Mouse (Mus musculus): ENCODE measurements around the gene AI182371.

The AI182371 gene

GRCm38 (mm10) chr2:35069124-35069523, 32.2 kb downstream of the AI182371 start:
- no peak for DNase-seq (ENCODE audit: low spot score)

GRCm38 (mm10) chr2:35067117-35067516, 34.2 kb downstream of the AI182371 start:
- no peak for DNase-seq (ENCODE audit: low spot score)

- no peak for DNase-seq (ENCODE audit: low spot score)
Measured at GRCm38 (mm10) chr2:35066525-35067082, 34.7 kb downstream of the AI182371 start.

DNA sequence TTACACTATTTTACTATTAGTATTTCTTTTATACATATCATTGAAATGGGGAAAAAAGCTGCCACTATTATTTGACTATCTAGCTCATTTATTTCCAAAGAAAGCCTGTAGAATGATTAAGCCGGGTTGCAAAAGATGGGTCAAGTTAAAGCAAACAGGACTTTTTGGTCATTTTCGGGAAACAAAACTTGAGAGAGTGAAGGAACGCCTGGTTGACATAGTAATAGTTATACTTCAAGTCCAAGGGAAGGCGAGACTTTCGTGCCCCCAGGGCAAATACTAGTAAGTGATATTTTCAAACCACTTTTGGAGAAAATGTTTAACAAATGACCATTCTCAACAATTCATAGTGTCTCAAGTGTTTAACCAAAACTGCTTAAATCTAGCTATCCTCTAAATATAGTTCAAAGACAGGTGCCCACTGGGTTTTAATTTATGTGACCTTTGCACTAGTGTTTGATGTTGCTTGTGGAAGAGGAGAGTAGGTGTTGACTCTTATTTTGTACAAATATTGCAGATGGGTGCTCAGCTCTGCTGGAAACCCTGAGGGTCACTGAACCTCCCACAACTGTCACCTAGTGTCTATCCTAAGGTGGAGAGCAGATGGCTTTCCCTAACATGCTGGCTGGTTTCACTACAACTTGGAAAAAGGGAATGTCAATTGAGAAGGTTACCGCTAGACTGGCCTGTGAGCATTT, 37.9 kb downstream of the AI182371 start:
- DNase-seq (ENCODE audit: low spot score): no peak

DNA sequence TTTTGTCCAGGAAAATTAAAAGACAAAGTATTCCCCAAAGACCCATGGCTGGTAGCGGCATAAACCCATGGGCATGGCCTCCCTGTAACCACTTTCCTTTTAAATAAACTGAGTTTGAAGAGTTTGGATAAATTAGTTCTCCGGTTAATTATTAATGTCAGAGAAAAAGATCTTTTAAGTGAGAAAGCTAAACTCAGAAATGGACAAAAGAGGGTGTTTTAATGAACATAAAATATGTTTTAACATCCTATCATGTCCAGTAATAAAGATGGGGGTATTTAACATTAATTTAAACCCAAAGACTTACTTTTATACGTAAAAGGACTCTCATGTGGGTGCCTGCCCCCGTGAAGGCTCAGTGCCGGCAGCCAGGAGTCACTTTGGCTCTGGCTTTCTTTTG, 40.0 kb downstream of the AI182371 start, which contains the start of gene Hc:
TSS of gene Hc (minus strand) at position 101 of the 400 bp plus-strand sequence.
- no peak for DNase-seq (ENCODE audit: low spot score)

DNA sequence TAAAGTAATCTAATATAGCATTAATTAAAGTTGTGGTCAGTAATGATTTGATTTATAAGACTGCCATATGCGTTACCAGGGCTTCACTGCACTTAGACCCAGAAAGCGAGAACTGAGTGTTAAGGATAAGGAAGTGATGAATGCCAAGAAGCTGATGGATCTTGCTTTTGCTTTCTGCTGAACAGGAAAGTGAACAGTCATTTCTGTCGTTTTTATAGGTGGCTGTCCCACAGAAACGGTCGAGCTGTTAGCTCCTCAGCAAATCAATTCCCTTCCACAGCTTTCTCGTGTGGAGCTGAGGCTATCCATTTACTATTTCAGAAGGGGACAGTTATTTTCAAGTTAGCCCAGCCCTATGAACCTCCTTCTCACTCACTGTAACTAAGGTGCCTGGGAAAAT, 40.4 kb downstream of the AI182371 start:
- no peak for DNase-seq (ENCODE audit: low spot score)

DNA sequence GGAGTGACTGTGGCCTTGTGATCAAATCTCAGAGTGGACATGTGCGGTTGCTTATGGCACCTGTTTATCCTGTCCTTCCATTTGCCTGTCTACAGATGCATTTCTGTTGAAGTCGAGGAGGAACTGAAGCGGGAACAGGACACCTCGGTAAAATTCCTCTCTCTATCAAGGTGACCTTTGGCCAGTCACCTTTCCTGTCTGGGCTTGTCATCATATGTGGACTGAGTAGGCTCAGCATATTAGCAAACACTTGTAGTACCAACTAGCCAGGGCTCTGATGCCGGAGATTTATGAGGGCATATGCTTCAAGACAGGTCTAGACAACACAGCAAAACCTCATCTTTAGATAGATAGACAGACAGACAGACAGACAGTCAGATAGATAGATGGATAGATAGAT, 41.1 kb downstream of the AI182371 start:
- DNase-seq (ENCODE audit: low spot score): no peak

- no peak for DNase-seq (ENCODE audit: low spot score)
Measured at GRCm38 (mm10) chr2:35058325-35058724, 43.0 kb downstream of the AI182371 start.

- no peak for DNase-seq (ENCODE audit: low spot score)
Measured at GRCm38 (mm10) chr2:35057243-35057642, 44.1 kb downstream of the AI182371 start.

DNA sequence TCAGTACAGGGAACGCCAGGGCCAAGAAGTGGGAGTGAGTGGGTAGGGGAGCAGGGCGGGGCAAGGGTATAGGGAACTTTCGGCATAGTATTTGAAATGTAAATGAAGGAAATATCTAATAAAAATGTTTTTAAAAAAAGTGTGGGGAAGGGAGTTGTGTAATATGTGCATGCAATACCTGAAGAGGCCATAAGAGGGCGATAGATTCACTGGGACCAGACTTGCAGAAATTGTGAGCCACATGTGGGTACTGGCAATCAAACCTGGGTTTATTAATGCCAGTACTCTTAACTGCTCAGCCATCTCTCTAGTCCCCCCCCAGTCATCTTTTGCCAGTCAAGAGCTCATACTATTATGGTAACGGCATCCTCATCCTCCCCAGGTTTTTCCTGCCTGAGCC, 52.5 kb downstream of the AI182371 start:
- peak; percentile 47 for DNase-seq (ENCODE audit: low spot score)

GRCm38 (mm10) chr2:35044956-35045355, 56.4 kb downstream of the AI182371 start:
- peak; percentile 76 for DNase-seq (ENCODE audit: low spot score)

DNA sequence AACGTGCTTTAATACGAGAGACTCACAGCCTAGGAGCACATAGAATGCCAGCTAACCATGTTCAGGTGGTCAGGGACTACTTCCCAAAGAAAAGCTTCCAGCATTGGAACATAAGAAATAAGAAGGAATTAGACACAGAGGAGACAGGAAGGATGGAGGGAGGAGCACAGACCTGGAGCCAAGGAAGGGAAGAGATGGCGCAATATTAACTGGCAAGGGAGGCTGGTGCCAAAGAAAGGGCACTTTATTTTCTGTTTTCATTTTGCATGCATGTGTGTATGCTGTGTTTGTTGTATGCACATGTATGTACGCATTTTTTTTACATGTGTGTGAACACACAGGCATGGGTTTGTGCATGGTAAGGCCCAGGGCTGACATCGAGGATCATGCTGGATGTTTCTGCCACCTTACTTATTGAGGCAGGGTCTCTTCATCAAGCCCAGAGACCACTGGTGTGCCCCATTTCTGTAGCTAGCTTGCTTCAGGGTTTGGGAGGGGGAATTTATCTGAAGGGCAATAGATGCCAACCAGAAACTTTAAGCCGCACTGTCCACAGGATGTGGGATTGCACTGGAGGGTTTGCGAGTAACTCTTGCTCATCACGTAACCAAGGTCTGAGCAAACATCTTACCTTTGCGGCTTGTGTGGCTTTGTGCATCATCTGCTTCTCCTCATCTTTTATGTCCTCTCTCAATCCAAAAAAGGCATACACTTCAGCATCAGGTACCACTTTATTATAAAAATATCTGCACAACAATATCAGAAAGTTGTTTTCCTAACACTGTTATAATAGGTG, 62.6 kb downstream of the AI182371 start:
- peak; percentile 68 for DNase-seq (ENCODE audit: low spot score)
